Mouse (Mus musculus) kidney, embryonic 15.5 days (tissue): ENCODE measurements at regions not wholly inside any gene's neighbourhood (a gene's known extent, or its start where the extent isn't known, plus 50 kb on each side); places are given as distances from the start of the nearest gene placed in this dataset.
A peak's percentile ranks its signal among the peaks of the same experiment; 100 is the strongest.

Experiments
- ATAC-seq: fragments of 200-750 bp; cut with Nextera tagmentation; replicated peaks from 2 replicates; pipeline ENCODE4 v1.8.0; 2017; ENCODE audit warnings: moderate TSS enrichment; ENCODE audit not compliant: low FRiP score
- H3K27ac ChIP-seq: fragments of 300-500 bp; sonication (generic); 2 replicates; pipeline ENCODE4 v1.5.1; 2015; ENCODE audit warnings: mild to moderate bottlenecking, inconsistent platforms
- H3K27me3 ChIP-seq: fragments of 300-500 bp; sonication (generic); 2 replicates; pipeline ENCODE4 v1.6.1; 2015; ENCODE audit warnings: inconsistent platforms
- H3K36me3 ChIP-seq: fragments of 300-500 bp; sonication (generic); 2 replicates; pipeline ENCODE4 v1.6.1; 2015; ENCODE audit warnings: inconsistent platforms
- H3K4me1 ChIP-seq: fragments of 300-500 bp; sonication (generic); 2 replicates; pipeline ENCODE4 v1.6.1; 2015; ENCODE audit warnings: inconsistent platforms
- H3K4me2 ChIP-seq: fragments of 300-500 bp; sonication (generic); 2 replicates; pipeline ENCODE4 v1.6.1; 2015; ENCODE audit warnings: moderate library complexity, mild to moderate bottlenecking, inconsistent platforms
- H3K4me3 ChIP-seq: fragments of 300-500 bp; sonication (generic); replicated peaks from 2 replicates; pipeline ENCODE4 v1.5.1; 2015; ENCODE audit warnings: mild to moderate bottlenecking, inconsistent platforms
- H3K9ac ChIP-seq: fragments of 300-500 bp; sonication (generic); 2 replicates; pipeline ENCODE4 v1.6.1; 2015; ENCODE audit warnings: mild to moderate bottlenecking, inconsistent platforms
- H3K9me3 ChIP-seq: fragments of 300-500 bp; sonication (generic); replicated peaks from 2 replicates; pipeline ENCODE4 v1.6.1; 2016; ENCODE audit warnings: inconsistent platforms
- WGBS: fragments of 180-500 bp; shearing (Covaris S2); methylation state at CpG from one replicate; pipeline ENCODE4 v1.1.7; 2015; ENCODE audit warnings: mixed read lengths; 5-methylcytosine and 5-hydroxymethylcytosine counted together

DNA sequence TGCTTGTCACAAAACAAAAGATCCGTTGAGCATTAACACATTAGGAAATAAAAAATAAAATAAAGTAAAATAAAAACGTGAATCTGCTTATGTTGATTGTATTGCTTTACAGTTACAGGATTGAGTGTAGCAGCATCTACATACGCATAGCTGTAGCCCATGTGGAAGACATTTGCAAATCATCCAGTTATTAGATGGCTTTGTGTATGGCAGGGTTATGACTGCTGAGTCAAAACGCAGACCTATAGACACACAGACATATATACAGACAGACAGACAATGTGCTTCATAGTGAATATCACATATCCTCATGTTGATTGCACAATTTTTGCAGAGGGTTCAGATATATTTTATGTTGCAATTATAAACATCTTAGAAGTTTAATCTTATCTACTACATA, 64.5 kb downstream of the Gm11146 start:
- Histone ChIP-seq H3K4me1 (no peaks in the 10 kb centered on the region), H3K36me3 (no peaks in the 10 kb centered on the region), H3K4me2 (peak overlapping the region; percentile 38; the same call in 1 of the 2 replicates), H3K27me3 (no peaks in the 10 kb centered on the region), H3K9me3 (no peaks in the 10 kb centered on the region), H3K9ac (no peak overlapping the region), H3K4me3 (no peak overlapping the region), H3K27ac (no peak overlapping the region)
- no peak for ATAC-seq
- 74% methylated on average over 4 of the region's 4 CpGs for WGBS

- peak overlapping the region; percentile 38 for H3K4me2 ChIP-seq
- 59% methylated on average over 10 of the region's 10 CpGs for WGBS
Measured at GRCm38 (mm10) chr16:77536746-77537145, 65.1 kb downstream of the Gm11146 start.

GRCm38 (mm10) chr16:77536314-77536713, 65.6 kb downstream of the Gm11146 start:
- Histone ChIP-seq H3K4me3 (0 out of 2 replicates have a peak overlapping the region, but pooled peaks have one; percentile 8), H3K27ac (no peak overlapping the region), H3K9me3 (no peaks in the 10 kb centered on the region), H3K4me2 (peak overlapping the region; percentile 38), H3K36me3 (no peaks in the 10 kb centered on the region), H3K9ac (no peak overlapping the region), H3K27me3 (no peaks in the 10 kb centered on the region), H3K4me1 (no peaks in the 10 kb centered on the region)
- 76% methylated on average over 6 of the region's 6 CpGs for WGBS
- ATAC-seq = no peak

More at GRCm38 (mm10) chr16:77536746-77537145, 65.1 kb downstream of the Gm11146 start:
- H3K36me3 ChIP-seq = no peaks in the 10 kb centered on the region
- H3K4me1 ChIP-seq = no peaks in the 10 kb centered on the region
- H3K4me3 ChIP-seq = 0 out of 2 replicates have a peak overlapping the region, but pooled peaks have one; percentile 8
- no peak overlapping the region for H3K27ac ChIP-seq
- no peaks in the 10 kb centered on the region for H3K27me3 ChIP-seq
- H3K9ac ChIP-seq = no peak overlapping the region
- ATAC-seq = no peak
- no peaks in the 10 kb centered on the region for H3K9me3 ChIP-seq

DNA sequence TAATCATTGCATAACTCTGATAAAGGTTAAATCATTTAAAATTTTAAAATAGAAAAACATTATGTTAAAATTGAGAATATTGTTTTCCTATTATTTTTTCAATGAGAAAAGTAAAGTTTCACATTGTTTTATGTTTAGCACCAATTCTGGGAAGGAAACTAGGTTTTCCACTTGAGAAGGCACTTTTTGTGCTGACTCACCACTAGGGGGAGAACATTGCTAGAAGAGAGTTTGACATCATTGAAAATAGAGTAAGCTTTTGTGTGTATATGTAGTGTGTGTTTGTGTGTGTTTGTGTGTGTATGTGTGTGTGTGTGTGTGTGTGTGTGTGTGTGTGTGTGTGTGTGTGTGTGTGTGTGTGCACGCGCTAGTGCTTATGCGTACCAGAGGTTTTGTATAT, 66.9 kb downstream of the Gm11146 start:
- H3K4me3 ChIP-seq = no peak overlapping the region
- H3K9me3 ChIP-seq = no peaks in the 10 kb centered on the region
- H3K4me1 ChIP-seq = no peaks in the 10 kb centered on the region
- H3K4me2 ChIP-seq = no peak overlapping the region
- H3K27ac ChIP-seq = no peak overlapping the region
- no peaks in the 10 kb centered on the region for H3K27me3 ChIP-seq
- H3K9ac ChIP-seq = no peak overlapping the region
- H3K36me3 ChIP-seq = peaks cover 5% of the 10 kb centered on the region; the same call in 1 of the 2 replicates
- no peak for ATAC-seq
- WGBS = 88% methylated on average over 3 of the region's 3 CpGs

DNA sequence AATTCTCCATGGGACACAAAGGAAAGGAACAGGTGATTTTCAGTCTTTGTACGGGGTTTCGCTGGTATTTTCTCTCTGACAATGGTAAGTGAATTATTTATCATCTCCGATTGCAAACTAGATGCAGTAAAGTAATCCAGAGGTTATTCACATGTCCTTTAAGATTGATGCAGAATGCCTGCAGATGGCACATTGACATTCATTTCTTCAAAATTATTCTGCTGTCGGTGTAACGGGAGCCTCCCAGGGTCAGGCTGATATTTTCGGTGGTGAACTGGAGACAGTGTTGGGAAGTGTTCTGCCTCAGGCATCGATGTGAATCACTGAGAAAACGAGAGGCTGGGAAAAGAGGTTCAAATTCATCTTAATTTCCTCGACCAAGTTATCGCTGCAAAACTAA, 70.3 kb downstream of the Gm11146 start:
- ATAC-seq = no peak
- no peak overlapping the region for H3K4me3 ChIP-seq
- H3K4me2 ChIP-seq = no peak overlapping the region
- no peaks in the 10 kb centered on the region for H3K27me3 ChIP-seq
- no peak overlapping the region for H3K9ac ChIP-seq
- no peaks in the 10 kb centered on the region for H3K9me3 ChIP-seq
- no peaks in the 10 kb centered on the region for H3K4me1 ChIP-seq
- H3K27ac ChIP-seq = no peak overlapping the region
- H3K36me3 ChIP-seq = peaks cover 5% of the 10 kb centered on the region; the same call in 1 of the 2 replicates
- 88% methylated on average over 10 of the region's 10 CpGs for WGBS

DNA sequence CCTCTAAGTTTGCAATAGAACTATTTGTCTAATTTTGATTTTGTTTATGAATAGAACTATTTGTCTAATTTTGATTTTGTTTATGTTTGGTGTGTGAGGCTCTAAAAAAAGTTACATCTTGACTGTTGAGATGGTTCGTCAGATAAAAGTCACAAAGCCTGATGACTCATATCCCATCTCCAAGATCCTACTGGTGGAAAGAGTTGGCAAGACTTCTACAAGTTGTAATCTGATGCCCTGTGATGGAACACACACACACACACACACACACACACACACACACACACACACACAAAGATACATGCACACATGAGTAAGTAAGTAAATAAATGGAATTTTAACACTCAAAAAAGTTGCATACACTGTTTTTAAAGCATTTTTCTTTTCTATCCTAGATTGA, 73.9 kb downstream of the Gm11146 start:
- H3K27ac ChIP-seq = no peak overlapping the region
- no peak for ATAC-seq
- peaks cover 5% of the 10 kb centered on the region; the same call in 1 of the 2 replicates for H3K36me3 ChIP-seq
- H3K9ac ChIP-seq = no peak overlapping the region
- H3K4me1 ChIP-seq = no peaks in the 10 kb centered on the region
- H3K9me3 ChIP-seq = no peaks in the 10 kb centered on the region
- WGBS = 70% methylated on average over 1 of the region's 1 CpGs
- H3K4me2 ChIP-seq = no peak overlapping the region
- H3K27me3 ChIP-seq = no peaks in the 10 kb centered on the region
- H3K4me3 ChIP-seq = no peak overlapping the region

- Histone ChIP-seq H3K9ac (no peak overlapping the region), H3K36me3 (no peaks in the 10 kb centered on the region), H3K4me3 (no peak overlapping the region), H3K4me1 (no peaks in the 10 kb centered on the region), H3K27me3 (no peaks in the 10 kb centered on the region), H3K27ac (no peak overlapping the region), H3K9me3 (no peaks in the 10 kb centered on the region), H3K4me2 (no peak overlapping the region)
- no peak for ATAC-seq
- 78% methylated on average over 3 of the region's 3 CpGs for WGBS
Measured at GRCm38 (mm10) chr16:77514606-77515005, 87.3 kb downstream of the Gm11146 start.

DNA sequence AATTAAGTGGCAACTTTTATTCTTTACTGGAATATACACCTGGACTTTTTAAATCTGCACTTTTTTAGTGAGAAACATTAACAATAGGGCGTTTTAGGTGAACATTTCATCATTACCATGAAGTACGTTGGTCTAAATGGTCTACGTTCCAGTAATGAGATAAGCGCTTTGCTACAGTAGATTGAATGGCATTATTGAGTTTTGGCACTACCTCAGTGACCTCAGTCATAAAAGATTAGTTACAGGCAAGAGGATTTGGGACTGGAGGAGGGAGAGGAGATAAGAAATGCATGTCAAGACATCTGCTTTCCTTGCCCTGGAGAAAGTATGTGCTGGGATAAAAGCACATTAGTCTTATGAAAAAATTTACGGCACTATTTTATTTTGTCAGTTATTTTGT, 98.3 kb downstream of the Gm11146 start:
- no peak for ATAC-seq
- H3K9me3 ChIP-seq = no peaks in the 10 kb centered on the region
- WGBS = 57% methylated on average over 5 of the region's 5 CpGs
- no peak overlapping the region for H3K27ac ChIP-seq
- H3K4me2 ChIP-seq = no peak overlapping the region
- no peak overlapping the region for H3K9ac ChIP-seq
- no peaks in the 10 kb centered on the region for H3K27me3 ChIP-seq
- peaks cover 4% of the 10 kb centered on the region; the same call in 1 of the 2 replicates for H3K36me3 ChIP-seq
- no peak overlapping the region for H3K4me3 ChIP-seq
- H3K4me1 ChIP-seq = peaks cover 4% of the 10 kb centered on the region

DNA sequence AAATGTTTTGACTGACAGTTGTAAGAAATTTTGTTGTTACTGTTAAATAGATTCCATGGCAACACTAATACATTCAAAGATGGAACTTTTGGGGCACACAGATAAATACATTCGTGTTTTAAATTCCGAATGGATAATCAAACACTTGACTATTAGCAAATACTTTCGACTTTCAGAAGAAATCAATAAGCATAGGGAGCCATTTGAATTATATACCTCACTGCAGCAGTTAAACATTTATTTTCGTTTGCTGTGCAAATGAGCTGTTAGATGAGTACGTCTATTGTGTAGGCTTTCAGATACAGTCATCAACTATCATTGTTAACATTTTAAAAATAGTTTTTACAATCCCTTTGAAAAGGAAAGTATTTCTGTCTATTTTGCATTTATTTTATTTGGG, 99.0 kb downstream of the Gm11146 start:
- Histone ChIP-seq H3K27me3 (no peaks in the 10 kb centered on the region), H3K9me3 (no peaks in the 10 kb centered on the region), H3K4me1 (peaks cover 4% of the 10 kb centered on the region), H3K36me3 (peaks cover 4% of the 10 kb centered on the region; the same call in 1 of the 2 replicates), H3K9ac (no peak overlapping the region), H3K4me2 (no peak overlapping the region), H3K27ac (no peak overlapping the region), H3K4me3 (no peak overlapping the region)
- WGBS = 71% methylated on average over 5 of the region's 5 CpGs
- ATAC-seq = no peak

GRCm38 (mm10) chr16:77502026-77502425, 99.9 kb downstream of the Gm11146 start:
- Histone ChIP-seq H3K4me1 (peaks cover 4% of the 10 kb centered on the region), H3K27ac (no peak overlapping the region), H3K27me3 (no peaks in the 10 kb centered on the region), H3K36me3 (0 out of 2 replicates have a peak, but pooled peaks cover 4% of the 10 kb centered on the region), H3K4me3 (no peak overlapping the region; the same call in 1 of the 2 replicates), H3K4me2 (peak overlapping the region; percentile 31; the same call in 1 of the 2 replicates), H3K9me3 (no peaks in the 10 kb centered on the region), H3K9ac (no peak overlapping the region)
- WGBS = 61% methylated on average over 3 of the region's 3 CpGs
- ATAC-seq = no peak

GRCm38 (mm10) chr16:77500981-77501380, 100.9 kb downstream of the Gm11146 start:
- ATAC-seq = no peak
- H3K4me2 ChIP-seq = peak overlapping the region; percentile 50
- H3K4me3 ChIP-seq = peak overlapping the region; percentile 36
- H3K27ac ChIP-seq = peak overlapping the region; percentile 86
- WGBS = 24% methylated on average over 4 of the region's 4 CpGs
- H3K9me3 ChIP-seq = no peaks in the 10 kb centered on the region
- H3K36me3 ChIP-seq = 0 out of 2 replicates have a peak, but pooled peaks cover 4% of the 10 kb centered on the region
- no peak overlapping the region for H3K9ac ChIP-seq
- peaks cover 4% of the 10 kb centered on the region for H3K4me1 ChIP-seq
- H3K27me3 ChIP-seq = no peaks in the 10 kb centered on the region

DNA sequence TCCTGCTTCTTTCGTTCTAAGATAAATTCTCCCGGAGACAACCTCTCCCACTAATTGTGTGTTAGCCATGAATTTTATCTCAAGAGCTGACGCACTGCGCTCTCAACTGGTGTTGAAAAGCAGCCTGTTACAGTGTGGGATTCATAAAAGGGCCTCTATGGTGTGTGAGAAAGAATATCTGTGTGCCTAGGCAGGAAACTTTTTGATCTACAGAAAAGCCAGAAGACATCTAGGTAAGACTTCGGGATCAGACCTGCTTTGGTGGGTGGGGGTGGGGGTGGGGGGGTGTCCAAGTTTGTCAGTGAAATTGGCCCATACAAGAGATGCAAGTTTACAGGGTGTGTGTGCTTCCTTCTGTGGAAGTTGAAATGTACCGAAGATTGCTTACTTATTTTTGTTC, 101.5 kb downstream of the Gm11146 start:
- 31% methylated on average over 6 of the region's 6 CpGs for WGBS
- ATAC-seq = peak; percentile 82

More for the DNA sequence above, 101.5 kb downstream of the Gm11146 start:
- H3K4me3 ChIP-seq = peak overlapping the region; percentile 36
- no peak overlapping the region for H3K9ac ChIP-seq
- peak overlapping the region; percentile 86 for H3K27ac ChIP-seq
- H3K27me3 ChIP-seq = no peaks in the 10 kb centered on the region
- 0 out of 2 replicates have a peak, but pooled peaks cover 4% of the 10 kb centered on the region for H3K36me3 ChIP-seq
- peaks cover 4% of the 10 kb centered on the region for H3K4me1 ChIP-seq
- H3K4me2 ChIP-seq = peak overlapping the region; percentile 50
- no peaks in the 10 kb centered on the region for H3K9me3 ChIP-seq
